Mouse (Mus musculus) kidney, embryonic 14.5 days (tissue): ENCODE measurements around the gene Taf8. TPM values are rescaled to one million over a fixed set of nuclear protein-coding genes. Genes with fewer than 3 reads are reported as not detected.

Experiments used
- ATAC-seq: fragments of 200-750 bp; cut with Nextera tagmentation; 2 replicates; pipeline ENCODE4 v1.8.0; 2017; ENCODE audit warnings: moderate number of reproducible peaks, mild to moderate bottlenecking, moderate TSS enrichment, moderate library complexity; ENCODE audit not compliant: low FRiP score, low TSS enrichment
- H3K27ac ChIP-seq: fragments of 300-500 bp; sonication (generic); 2 replicates; pipeline ENCODE4 v1.5.1; 2014; ENCODE audit warnings: low read depth, mild to moderate bottlenecking, low read length, moderate library complexity, mixed read lengths
- H3K27me3 ChIP-seq: fragments of 300-500 bp; sonication (generic); 2 replicates; pipeline ENCODE4 v1.6.1; 2014; ENCODE audit warnings: mild to moderate bottlenecking, low read length; ENCODE audit not compliant: control insufficient read depth, insufficient read depth
- H3K36me3 ChIP-seq: fragments of 300-500 bp; sonication (generic); 2 replicates; pipeline ENCODE4 v1.6.1; 2014; ENCODE audit warnings: low read length, mixed read lengths; ENCODE audit not compliant: control insufficient read depth, insufficient read depth
- H3K4me1 ChIP-seq: fragments of 300-500 bp; sonication (generic); 2 replicates; pipeline ENCODE4 v1.6.1; 2014; ENCODE audit warnings: low read length, mixed read lengths; ENCODE audit not compliant: control insufficient read depth, insufficient read depth
- H3K4me2 ChIP-seq: fragments of 300-500 bp; sonication (generic); replicated peaks from 2 replicates; pipeline ENCODE4 v1.6.1; 2014; ENCODE audit warnings: low read depth, mild to moderate bottlenecking, low read length
- H3K4me3 ChIP-seq: fragments of 300-500 bp; sonication (generic); 2 replicates; pipeline ENCODE4 v1.5.1; 2014; ENCODE audit warnings: mild to moderate bottlenecking, low read length
- H3K9ac ChIP-seq: fragments of 300-500 bp; sonication (generic); 2 replicates; pipeline ENCODE4 v1.6.1; 2014; ENCODE audit warnings: low read depth, mild to moderate bottlenecking, low read length, moderate library complexity
- H3K9me3 ChIP-seq: fragments of 300-500 bp; sonication (generic); 2 replicates; pipeline ENCODE4 v1.6.1; 2016; ENCODE audit warnings: low read length; ENCODE audit not compliant: control insufficient read depth
- WGBS: fragments of 180-500 bp; shearing (Covaris S2); extraction: QIAGEN DNeasy Blood & Tissue Kit; methylation state at CpG from one replicate; pipeline ENCODE4 v1.1.7; 2014; 5-methylcytosine and 5-hydroxymethylcytosine counted together
- polyA plus RNA-seq: library from polyadenylated mRNA; unstranded; fragments of >200 nt; fragmentation: Nextera tagmentation; extraction: Ambion mirVana; gene quantifications from 2 replicates; pipeline ENCODE4 v1.2.1, GENCODE M21; 2014

The Taf8 gene
- polyA plus RNA-seq, 1 experiment from 2014 or later: 28.9 TPM

DNA sequence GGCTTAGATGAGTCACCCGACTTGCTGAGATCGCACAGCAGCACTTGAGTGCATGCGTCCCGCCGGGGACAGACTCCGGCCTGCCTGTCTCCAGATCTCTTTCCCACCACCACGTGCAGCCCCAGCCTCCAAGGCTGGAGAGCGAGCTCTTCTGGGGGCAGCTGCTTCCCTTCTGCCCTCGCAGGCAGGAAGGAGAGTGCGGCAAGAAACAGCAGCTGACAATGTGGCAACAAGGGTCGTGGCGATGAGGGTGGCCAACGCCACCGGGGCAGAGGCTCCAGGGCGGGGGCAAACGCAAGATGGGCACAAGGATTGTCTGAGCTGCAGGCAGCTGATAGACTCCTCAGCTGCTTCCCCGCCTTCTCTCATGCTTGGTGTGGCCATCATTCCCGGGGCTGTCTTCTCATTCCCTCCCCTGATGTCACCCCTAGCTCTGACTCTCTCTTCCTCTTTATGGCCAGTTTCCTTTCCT, 21.2 kb upstream of the Taf8 start:
- 64% methylated on average over 18 of the region's 18 CpGs for WGBS
- no peaks in the 10 kb centered on the region for H3K36me3 ChIP-seq
- H3K9me3 ChIP-seq: no peaks in the 10 kb centered on the region
- H3K9ac ChIP-seq: no peak overlapping the region
- H3K4me1 ChIP-seq: peaks cover 42% of the 10 kb centered on the region
- no peak overlapping the region for H3K4me2 ChIP-seq
- H3K27ac ChIP-seq: peak overlapping the region; percentile 96; the same call in 1 of the 2 replicates
- ATAC-seq: no peak
- no peaks in the 10 kb centered on the region for H3K27me3 ChIP-seq
- H3K4me3 ChIP-seq: no peak overlapping the region

GRCm38 (mm10) chr17:47522536-47522935, 20.4 kb upstream of the Taf8 start:
- H3K4me2 ChIP-seq: peak overlapping the region; percentile 8; the same call in 1 of the 2 replicates
- no peak overlapping the region for H3K9ac ChIP-seq
- H3K4me1 ChIP-seq: peaks cover 38% of the 10 kb centered on the region

DNA sequence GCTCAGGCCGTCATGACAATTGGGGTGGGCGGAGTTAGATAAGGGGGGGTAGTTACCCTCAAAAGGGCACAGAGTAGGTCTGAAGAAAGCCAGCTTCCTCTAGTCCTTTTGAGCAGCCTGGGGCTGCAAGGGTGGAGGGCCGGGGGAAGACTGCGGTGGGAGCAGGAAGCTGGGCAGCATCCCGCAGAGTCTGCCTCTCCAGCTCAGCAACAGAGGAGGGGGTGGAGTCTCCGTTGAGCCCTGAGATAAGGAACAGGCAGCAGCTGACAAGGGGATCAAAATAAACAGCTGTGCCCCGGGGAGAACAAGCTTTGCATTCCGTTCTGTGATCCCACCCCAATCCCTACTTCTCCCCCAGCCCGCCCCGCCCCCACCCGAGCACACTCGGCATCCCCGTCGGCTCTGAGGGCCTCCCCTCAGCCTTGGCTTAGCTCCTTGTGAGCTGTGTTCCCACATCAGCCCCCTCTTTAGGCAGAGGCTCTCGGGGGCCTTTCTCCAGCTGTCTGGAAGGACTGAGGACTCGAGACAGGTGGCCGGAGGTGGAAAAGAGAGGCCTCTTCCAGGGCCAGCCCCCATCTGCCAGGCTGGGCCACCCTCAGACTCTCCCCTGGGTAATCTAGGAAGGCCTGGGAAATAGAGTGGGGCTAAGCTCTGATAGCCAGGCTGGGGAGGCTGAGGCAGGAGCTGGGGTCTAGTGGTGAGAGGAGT, 19.6 kb upstream of the Taf8 start:
- H3K4me2 ChIP-seq: peak overlapping the region; percentile 33
- H3K9me3 ChIP-seq: no peaks in the 10 kb centered on the region
- H3K27me3 ChIP-seq: no peaks in the 10 kb centered on the region
- H3K4me3 ChIP-seq: peak overlapping the region; percentile 9; the same call in 1 of the 2 replicates
- ATAC-seq: peak; percentile 94
- peaks cover 30% of the 10 kb centered on the region for H3K4me1 ChIP-seq
- H3K27ac ChIP-seq: peak overlapping the region; percentile 96
- H3K36me3 ChIP-seq: no peaks in the 10 kb centered on the region
- WGBS: 4% methylated on average over 16 of the region's 17 CpGs
- peak overlapping the region; percentile 29; the same call in 1 of the 2 replicates for H3K9ac ChIP-seq

More at GRCm38 (mm10) chr17:47522536-47522935, 20.4 kb upstream of the Taf8 start:
- no peak for ATAC-seq
- WGBS: 52% methylated on average over 4 of the region's 4 CpGs
- H3K27ac ChIP-seq: peak overlapping the region; percentile 96
- H3K4me3 ChIP-seq: no peak overlapping the region
- H3K27me3 ChIP-seq: no peaks in the 10 kb centered on the region
- no peaks in the 10 kb centered on the region for H3K9me3 ChIP-seq
- no peaks in the 10 kb centered on the region for H3K36me3 ChIP-seq

DNA sequence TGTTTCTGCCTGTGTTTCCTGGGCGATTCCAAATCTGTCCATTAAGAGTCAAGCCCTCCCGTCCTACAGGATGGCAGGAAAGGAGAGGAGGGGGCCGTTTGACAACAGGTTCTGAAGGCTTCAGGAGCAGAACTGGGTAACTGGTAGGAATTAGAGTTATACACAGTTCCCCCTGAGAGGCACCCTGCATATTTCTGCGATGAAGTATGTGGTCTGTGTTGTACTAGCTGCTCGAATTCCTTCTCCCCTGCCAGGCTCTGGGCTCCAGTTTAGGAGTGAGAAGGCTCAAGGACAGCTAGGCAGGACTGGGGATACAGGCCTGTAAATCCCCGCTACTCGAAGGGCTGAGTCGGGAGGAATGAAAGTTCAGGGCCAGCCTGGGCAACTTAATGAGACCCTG, 16.1 kb upstream of the Taf8 start:
- H3K9me3 ChIP-seq: no peaks in the 10 kb centered on the region
- H3K4me3 ChIP-seq: no peak overlapping the region
- no peak overlapping the region for H3K4me2 ChIP-seq
- WGBS: 33% methylated on average over 8 of the region's 8 CpGs
- H3K36me3 ChIP-seq: no peaks in the 10 kb centered on the region
- H3K27me3 ChIP-seq: no peaks in the 10 kb centered on the region
- peak overlapping the region; percentile 80 for H3K27ac ChIP-seq
- peak overlapping the region; percentile 7; the same call in 1 of the 2 replicates for H3K9ac ChIP-seq
- ATAC-seq: no peak
- peaks cover 26% of the 10 kb centered on the region for H3K4me1 ChIP-seq

GRCm38 (mm10) chr17:47516232-47516631, 14.1 kb upstream of the Taf8 start:
- Histone ChIP-seq H3K4me2 (no peak overlapping the region), H3K27ac (no peak overlapping the region), H3K27me3 (no peaks in the 10 kb centered on the region), H3K9me3 (no peaks in the 10 kb centered on the region), H3K4me1 (peaks cover 17% of the 10 kb centered on the region), H3K9ac (no peak overlapping the region), H3K36me3 (no peaks in the 10 kb centered on the region), H3K4me3 (no peak overlapping the region)
- no peak for ATAC-seq
- 100% methylated on average over 3 of the region's 3 CpGs for WGBS

GRCm38 (mm10) chr17:47515180-47515844, 13.2 kb upstream of the Taf8 start:
- ATAC-seq: no peak
- no peaks in the 10 kb centered on the region for H3K9me3 ChIP-seq
- H3K36me3 ChIP-seq: no peaks in the 10 kb centered on the region
- 68% methylated on average over 7 of the region's 7 CpGs for WGBS
- H3K4me1 ChIP-seq: peaks cover 20% of the 10 kb centered on the region
- no peak overlapping the region for H3K4me2 ChIP-seq
- H3K4me3 ChIP-seq: no peak overlapping the region
- H3K27me3 ChIP-seq: no peaks in the 10 kb centered on the region
- H3K27ac ChIP-seq: no peak overlapping the region
- H3K9ac ChIP-seq: no peak overlapping the region

- no peak overlapping the region for H3K9ac ChIP-seq
- no peak overlapping the region for H3K4me3 ChIP-seq
- 44% methylated on average over 10 of the region's 10 CpGs for WGBS
- H3K4me2 ChIP-seq: no peak overlapping the region
- peaks cover 21% of the 10 kb centered on the region for H3K4me1 ChIP-seq
- H3K36me3 ChIP-seq: no peaks in the 10 kb centered on the region
- no peak for ATAC-seq
- H3K27ac ChIP-seq: peak overlapping the region; percentile 45; the same call in 1 of the 2 replicates
- no peaks in the 10 kb centered on the region for H3K27me3 ChIP-seq
- H3K9me3 ChIP-seq: no peaks in the 10 kb centered on the region
These were observed 11.1 kb upstream of the Taf8 start for GRCm38 (mm10) chr17:47512956-47513775.

- Histone ChIP-seq H3K4me3 (peak overlapping the region; percentile 19; the same call in 1 of the 2 replicates), H3K4me2 (peak overlapping the region; percentile 41), H3K27ac (peak overlapping the region; percentile 87), H3K27me3 (no peaks in the 10 kb centered on the region), H3K9me3 (no peaks in the 10 kb centered on the region), H3K4me1 (peaks cover 26% of the 10 kb centered on the region), H3K9ac (peak overlapping the region; percentile 56), H3K36me3 (no peaks in the 10 kb centered on the region)
- WGBS: 7% methylated on average over 25 of the region's 25 CpGs
- peak; percentile 92 for ATAC-seq
These were observed 9.3 kb upstream of the Taf8 start for GRCm38 (mm10) chr17:47511111-47512020.
